Mouse (Mus musculus): ENCODE data around the gene Phxr2. TPM values are rescaled to one million over a fixed set of nuclear protein-coding genes. Genes with fewer than 3 reads are reported as not detected.
A peak's percentile ranks its signal among the peaks of the same experiment; 100 is the strongest.

Gene Phxr2
- polyA plus RNA-seq, 1 experiment from 2014 or later = not detected

- Histone ChIP-seq H3K36me3 (peaks cover 27% of the 10 kb centered on the region), H3K4me3 (peak within 1 kb of the TSS; percentile 93), H3K27ac (peak within 1 kb of the TSS; percentile 95), H3K9me3 (no peaks in the 10 kb centered on the region), H3K4me1 (peaks cover 11% of the 10 kb centered on the region), H3K27me3 (ENCODE audit: insufficient read depth, poor library complexity, severe bottlenecking) (no peaks in the 10 kb centered on the region)
- under 1% methylated on average over 105 of the region's 106 CpGs for WGBS
- peak; percentile 92 for DNase-seq (ENCODE audit: low spot score)
Observed at GRCm38 (mm10) chr10:99106703-99107631, 19.2 kb downstream of the Phxr2 start, which contains the start of gene Poc1b. Gene Poc1b (plus strand): TSS chr10:99107036.

- 42% methylated on average over 8 of the region's 8 CpGs for WGBS
- peak overlapping the region; percentile 95; the same call in 1 of the 2 replicates for H3K27ac ChIP-seq
- H3K9me3 ChIP-seq = no peaks in the 10 kb centered on the region
- peaks cover 26% of the 10 kb centered on the region for H3K36me3 ChIP-seq
- DNase-seq (ENCODE audit: low spot score) = no peak
- peak overlapping the region; percentile 93 for H3K4me3 ChIP-seq
- no peaks in the 10 kb centered on the region for H3K27me3 ChIP-seq (ENCODE audit: insufficient read depth, poor library complexity, severe bottlenecking)
- peaks cover 11% of the 10 kb centered on the region for H3K4me1 ChIP-seq
Observed at GRCm38 (mm10) chr10:99106311-99106702, 19.8 kb downstream of the Phxr2 start.

- 81% methylated on average over 3 of the region's 3 CpGs for WGBS
- DNase-seq (ENCODE audit: low spot score) = no peak
- Histone ChIP-seq H3K27me3 (ENCODE audit: insufficient read depth, poor library complexity, severe bottlenecking) (no peaks in the 10 kb centered on the region), H3K36me3 (peaks cover 18% of the 10 kb centered on the region), H3K4me3 (no peak overlapping the region), H3K4me1 (peaks cover 11% of the 10 kb centered on the region), H3K9me3 (no peaks in the 10 kb centered on the region), H3K27ac (no peak overlapping the region)
Observed at GRCm38 (mm10) chr10:99105522-99105921, 20.6 kb downstream of the Phxr2 start.

- DNase-seq (ENCODE audit: low spot score) = no peak
Observed at GRCm38 (mm10) chr10:99097374-99097773, 28.8 kb downstream of the Phxr2 start.

GRCm38 (mm10) chr10:99095114-99095513 is 31.0 kb downstream of the Phxr2 start:
- H3K36me3 ChIP-seq = no peaks in the 10 kb centered on the region
- 67% methylated on average over 2 of the region's 2 CpGs for WGBS
- H3K4me1 ChIP-seq = no peaks in the 10 kb centered on the region
- H3K9me3 ChIP-seq = no peaks in the 10 kb centered on the region
- DNase-seq (ENCODE audit: low spot score) = no peak
- H3K27me3 ChIP-seq (ENCODE audit: insufficient read depth, poor library complexity, severe bottlenecking) = no peaks in the 10 kb centered on the region
- H3K27ac ChIP-seq = no peak overlapping the region
- no peak overlapping the region for H3K4me3 ChIP-seq

More at GRCm38 (mm10) chr10:99097374-99097773, 28.8 kb downstream of the Phxr2 start:
- no peak overlapping the region for H3K27ac ChIP-seq
- 75% methylated on average over 10 of the region's 10 CpGs for WGBS
- no peaks in the 10 kb centered on the region for H3K9me3 ChIP-seq
- no peak overlapping the region for H3K4me3 ChIP-seq
- H3K36me3 ChIP-seq = no peaks in the 10 kb centered on the region
- H3K27me3 ChIP-seq (ENCODE audit: insufficient read depth, poor library complexity, severe bottlenecking) = no peaks in the 10 kb centered on the region
- no peaks in the 10 kb centered on the region for H3K4me1 ChIP-seq

- no peak overlapping the region for H3K27ac ChIP-seq
- H3K4me1 ChIP-seq = no peaks in the 10 kb centered on the region
- WGBS = 79% methylated on average over 2 of the region's 2 CpGs
- no peak overlapping the region for H3K4me3 ChIP-seq
- no peaks in the 10 kb centered on the region for H3K36me3 ChIP-seq
- DNase-seq (ENCODE audit: low spot score) = no peak
- H3K27me3 ChIP-seq (ENCODE audit: insufficient read depth, poor library complexity, severe bottlenecking) = no peaks in the 10 kb centered on the region
- H3K9me3 ChIP-seq = no peaks in the 10 kb centered on the region
Observed at GRCm38 (mm10) chr10:99093364-99093763, 32.8 kb downstream of the Phxr2 start.

- Histone ChIP-seq H3K9me3 (no peaks in the 10 kb centered on the region), H3K4me1 (peaks cover 3% of the 10 kb centered on the region; the same call in 1 of the 2 replicates), H3K36me3 (no peaks in the 10 kb centered on the region), H3K4me3 (no peak overlapping the region), H3K27ac (no peak overlapping the region), H3K27me3 (ENCODE audit: insufficient read depth, poor library complexity, severe bottlenecking) (no peaks in the 10 kb centered on the region)
- 80% methylated on average over 6 of the region's 6 CpGs for WGBS
- no peak for DNase-seq (ENCODE audit: low spot score)
Observed at GRCm38 (mm10) chr10:99089906-99090305, 36.2 kb downstream of the Phxr2 start.

- no peak for DNase-seq (ENCODE audit: low spot score)
- WGBS = 65% methylated on average over 6 of the region's 6 CpGs
Observed at GRCm38 (mm10) chr10:99086029-99086428, 40.1 kb downstream of the Phxr2 start.

GRCm38 (mm10) chr10:99085240-99085587 is 40.9 kb downstream of the Phxr2 start:
- 62% methylated on average over 6 of the region's 6 CpGs for WGBS

More at GRCm38 (mm10) chr10:99086029-99086428, 40.1 kb downstream of the Phxr2 start:
- no peak overlapping the region for H3K27ac ChIP-seq
- H3K4me3 ChIP-seq = no peak overlapping the region
- H3K27me3 ChIP-seq (ENCODE audit: insufficient read depth, poor library complexity, severe bottlenecking) = no peaks in the 10 kb centered on the region
- H3K4me1 ChIP-seq = peaks cover 8% of the 10 kb centered on the region; the same call in 1 of the 2 replicates
- H3K9me3 ChIP-seq = no peaks in the 10 kb centered on the region
- no peaks in the 10 kb centered on the region for H3K36me3 ChIP-seq

GRCm38 (mm10) chr10:99084397-99085239 is 41.5 kb downstream of the Phxr2 start:
- no peaks in the 10 kb centered on the region for H3K36me3 ChIP-seq
- peaks cover 8% of the 10 kb centered on the region; the same call in 1 of the 2 replicates for H3K4me1 ChIP-seq
- no peak overlapping the region for H3K4me3 ChIP-seq
- no peak overlapping the region for H3K27ac ChIP-seq
- DNase-seq (ENCODE audit: low spot score) = peak; percentile 90
- no peaks in the 10 kb centered on the region for H3K27me3 ChIP-seq (ENCODE audit: insufficient read depth, poor library complexity, severe bottlenecking)
- H3K9me3 ChIP-seq = no peaks in the 10 kb centered on the region
- 47% methylated on average over 23 of the region's 23 CpGs for WGBS

More at GRCm38 (mm10) chr10:99085240-99085587, 40.9 kb downstream of the Phxr2 start:
- H3K9me3 ChIP-seq = no peaks in the 10 kb centered on the region
- no peak for DNase-seq (ENCODE audit: low spot score)
- H3K36me3 ChIP-seq = no peaks in the 10 kb centered on the region
- no peak overlapping the region for H3K4me3 ChIP-seq
- no peaks in the 10 kb centered on the region for H3K27me3 ChIP-seq (ENCODE audit: insufficient read depth, poor library complexity, severe bottlenecking)
- H3K27ac ChIP-seq = no peak overlapping the region
- peaks cover 8% of the 10 kb centered on the region; the same call in 1 of the 2 replicates for H3K4me1 ChIP-seq

- Histone ChIP-seq H3K4me1 (peaks cover 8% of the 10 kb centered on the region; the same call in 1 of the 2 replicates), H3K36me3 (no peaks in the 10 kb centered on the region), H3K27me3 (ENCODE audit: insufficient read depth, poor library complexity, severe bottlenecking) (no peaks in the 10 kb centered on the region), H3K27ac (no peak overlapping the region), H3K4me3 (no peak overlapping the region), H3K9me3 (no peaks in the 10 kb centered on the region)
- DNase-seq (ENCODE audit: low spot score) = no peak
- WGBS = 85% methylated on average over 14 of the region's 14 CpGs
Observed at GRCm38 (mm10) chr10:99083431-99084003, 42.6 kb downstream of the Phxr2 start.

GRCm38 (mm10) chr10:99081569-99081990 is 44.5 kb downstream of the Phxr2 start:
- Histone ChIP-seq H3K4me1 (peaks cover 8% of the 10 kb centered on the region; the same call in 1 of the 2 replicates), H3K27ac (no peak overlapping the region), H3K4me3 (no peak overlapping the region), H3K27me3 (ENCODE audit: insufficient read depth, poor library complexity, severe bottlenecking) (no peaks in the 10 kb centered on the region), H3K36me3 (no peaks in the 10 kb centered on the region), H3K9me3 (no peaks in the 10 kb centered on the region)
- DNase-seq (ENCODE audit: low spot score) = peak; percentile 53
- WGBS = 77% methylated on average over 10 of the region's 10 CpGs

Measured in heart, embryonic 10.5 days (tissue).